Mouse (Mus musculus) right cerebral cortex, postnatal 14 days (tissue): ENCODE measurements around the gene Sympk.

Experiments
- DNase-seq: peaks from one replicate; pipeline ENCODE4 v3.0.0; 2022

Sympk gene

DNA sequence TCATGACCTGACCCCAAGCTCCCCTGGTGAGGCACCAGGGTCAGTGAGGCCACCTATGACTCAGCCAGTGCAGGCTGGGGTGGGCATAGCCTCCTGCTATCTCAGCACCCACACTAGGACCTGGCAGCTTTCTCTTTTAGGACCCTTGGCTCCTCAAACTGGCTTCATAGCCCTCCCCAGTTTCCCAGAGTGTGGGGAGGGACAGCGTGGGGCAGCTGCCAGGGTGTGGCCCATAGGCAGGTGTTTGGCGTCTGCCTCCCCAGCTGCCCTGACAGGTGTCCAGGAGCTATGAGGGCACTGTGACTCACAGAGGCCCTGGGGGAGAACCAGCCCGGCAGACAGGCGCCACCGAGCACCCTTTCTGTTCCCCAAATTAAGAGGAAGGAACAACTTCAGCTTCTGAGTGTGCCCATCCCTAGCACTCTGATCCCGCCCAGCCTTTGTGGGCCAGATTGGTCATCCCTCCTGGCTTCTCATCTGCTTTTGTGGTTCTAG, 60.1 kb downstream of the Sympk start:
- no peak for DNase-seq

DNA sequence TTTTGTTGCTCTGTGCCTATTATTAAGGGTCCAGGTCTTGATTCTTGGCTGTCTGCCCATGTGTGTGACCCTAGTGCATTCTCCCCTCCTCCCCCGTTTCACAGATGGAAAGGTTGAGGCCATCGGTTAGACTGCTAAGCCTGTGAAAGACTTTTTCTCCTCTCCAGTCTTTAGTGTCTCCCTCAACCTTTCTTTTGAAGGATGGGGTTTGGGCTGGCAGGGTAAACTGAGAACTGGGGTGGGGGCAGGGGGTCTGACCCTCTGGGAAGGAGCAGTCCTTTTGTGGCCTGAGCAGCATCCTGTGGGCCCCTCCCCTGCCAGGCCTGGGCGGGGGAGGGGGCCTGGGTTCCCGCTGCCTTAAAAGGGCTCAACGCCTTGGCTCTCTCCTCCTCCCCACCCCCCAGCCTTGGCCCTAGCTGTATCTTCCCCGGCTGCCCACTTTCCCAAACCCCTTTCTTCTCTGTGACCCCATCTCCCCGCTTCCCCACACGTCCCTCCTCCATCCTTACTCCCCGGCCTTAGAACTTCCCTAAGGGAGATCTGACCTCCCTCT, 60.8 kb downstream of the Sympk start:
- no peak for DNase-seq

DNA sequence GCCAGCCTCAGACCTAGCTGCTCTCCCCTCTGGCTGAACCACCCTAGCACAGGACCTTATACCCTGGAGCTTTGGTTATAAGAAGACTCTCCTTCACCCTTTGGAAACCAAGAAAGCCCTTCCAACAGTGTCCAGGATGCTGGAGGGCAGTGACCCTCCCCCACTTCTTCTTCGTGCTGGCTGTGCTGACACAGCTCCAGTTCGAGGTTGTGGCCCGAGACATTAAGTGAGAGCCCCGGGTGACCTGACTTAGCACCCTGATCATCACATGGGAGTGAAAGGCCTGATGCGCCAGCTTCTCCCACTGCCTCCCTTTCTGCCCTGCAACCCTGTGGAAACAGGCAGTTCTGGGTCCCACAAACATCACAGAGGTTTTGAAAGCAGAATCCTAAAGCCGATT, 61.3 kb downstream of the Sympk start:
- no peak for DNase-seq

DNA sequence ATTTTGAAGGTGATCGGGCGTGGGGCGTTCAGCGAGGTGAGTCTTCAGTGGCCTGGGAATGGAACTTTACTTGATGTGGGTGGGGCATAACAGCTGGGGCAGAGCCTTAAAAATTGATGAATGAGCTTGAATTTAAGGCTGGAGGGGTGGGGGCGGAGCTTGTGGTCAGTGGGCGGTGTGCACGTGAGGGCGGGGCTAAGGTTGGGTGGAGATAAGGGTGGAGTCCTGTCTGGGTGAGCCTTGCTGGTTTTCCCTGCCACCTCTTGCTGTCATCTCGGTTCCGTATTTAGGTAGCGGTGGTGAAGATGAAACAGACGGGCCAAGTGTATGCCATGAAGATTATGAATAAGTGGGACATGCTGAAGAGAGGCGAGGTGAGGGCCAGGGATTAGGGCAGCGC, 61.9 kb downstream of the Sympk start:
- no peak for DNase-seq

DNA sequence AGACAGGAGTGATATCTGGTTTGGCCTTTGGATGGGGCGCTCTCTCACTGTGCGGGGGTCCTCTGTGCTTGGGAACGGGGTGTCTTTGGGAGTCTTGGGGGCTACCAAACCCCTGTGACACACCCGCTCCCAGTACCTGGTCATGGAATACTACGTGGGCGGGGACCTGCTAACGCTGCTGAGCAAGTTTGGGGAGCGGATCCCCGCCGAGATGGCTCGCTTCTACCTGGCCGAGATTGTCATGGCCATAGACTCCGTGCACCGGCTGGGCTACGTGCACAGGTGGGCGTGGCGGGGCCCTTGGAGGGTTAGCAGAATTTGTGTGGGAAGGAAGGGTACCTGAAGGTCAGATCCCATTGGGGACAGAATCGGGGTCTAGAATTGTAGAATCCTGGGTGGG, 62.6 kb downstream of the Sympk start:
- no peak for DNase-seq

DNA sequence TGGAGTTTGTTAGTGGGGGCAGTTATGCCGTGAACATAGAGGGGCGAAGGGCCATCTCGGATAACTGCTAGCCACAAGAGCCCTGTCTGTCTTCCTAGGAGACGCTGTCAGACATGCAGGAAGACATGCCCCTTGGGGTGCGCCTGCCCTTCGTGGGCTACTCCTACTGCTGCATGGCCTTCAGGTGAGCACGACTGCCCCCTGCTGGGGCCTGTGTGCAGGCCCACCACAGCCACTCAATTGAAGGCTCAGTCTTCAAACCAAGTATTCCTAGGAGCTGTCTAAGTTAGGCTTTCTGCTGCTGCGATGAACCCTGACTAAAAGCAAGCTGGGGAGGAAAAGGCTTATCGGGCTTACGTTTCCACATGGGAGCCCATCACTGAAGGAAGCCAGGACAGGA, 64.6 kb downstream of the Sympk start:
- peak; percentile 65 for DNase-seq

DNA sequence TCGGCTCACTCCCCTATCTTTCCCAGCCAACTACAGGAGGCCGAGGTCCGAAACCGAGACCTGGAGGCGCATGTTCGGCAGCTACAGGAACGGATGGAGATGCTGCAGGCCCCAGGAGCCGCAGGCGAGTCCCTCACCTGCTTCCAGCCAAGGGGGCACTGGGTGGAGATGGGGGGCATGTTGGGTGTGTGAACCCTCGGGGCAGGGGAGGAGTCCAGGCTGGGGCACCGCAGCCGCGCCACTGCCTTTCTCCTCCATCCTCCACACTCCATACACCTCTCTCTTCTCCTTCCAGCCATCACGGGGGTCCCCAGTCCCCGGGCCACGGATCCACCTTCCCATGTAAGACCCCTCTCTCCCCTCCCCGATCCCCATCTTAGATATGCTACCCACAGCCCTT, 67.7 kb downstream of the Sympk start:
- peak; percentile 6 for DNase-seq

DNA sequence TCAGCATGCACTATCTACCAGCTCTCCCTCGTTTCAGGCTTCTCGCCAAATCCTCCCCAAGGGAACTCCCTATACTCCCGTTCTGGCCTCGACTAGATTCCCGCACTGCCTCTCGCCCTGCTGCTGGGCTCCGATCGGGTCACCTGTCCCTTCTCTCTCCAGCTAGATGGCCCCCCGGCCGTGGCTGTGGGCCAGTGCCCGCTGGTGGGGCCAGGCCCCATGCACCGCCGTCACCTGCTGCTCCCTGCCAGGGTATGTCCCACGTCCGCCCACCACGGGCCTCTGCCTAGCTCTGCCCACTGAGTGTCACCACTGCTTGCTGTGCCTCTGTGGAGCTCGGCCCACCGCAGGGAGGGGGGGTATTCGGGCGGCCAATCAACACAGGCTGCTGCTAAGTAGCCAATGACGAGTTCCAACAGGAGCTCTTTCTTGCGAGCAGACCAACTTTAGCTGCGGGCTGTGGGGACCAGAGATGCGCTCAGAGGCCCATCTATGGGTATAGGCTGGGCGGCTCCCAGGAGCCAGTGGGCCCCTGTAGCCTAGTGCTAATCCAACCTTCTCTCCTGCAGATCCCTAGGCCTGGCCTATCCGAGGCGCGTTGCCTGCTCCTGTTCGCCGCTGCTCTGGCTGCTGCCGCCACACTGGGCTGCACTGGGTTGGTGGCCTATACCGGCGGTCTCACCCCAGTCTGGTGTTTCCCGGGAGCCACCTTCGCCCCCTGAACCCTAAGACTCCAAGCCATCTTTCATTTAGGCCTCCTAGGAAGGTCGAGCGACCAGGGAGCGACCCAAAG, 68.4 kb downstream of the Sympk start:
- peak; percentile 32 for DNase-seq

DNA sequence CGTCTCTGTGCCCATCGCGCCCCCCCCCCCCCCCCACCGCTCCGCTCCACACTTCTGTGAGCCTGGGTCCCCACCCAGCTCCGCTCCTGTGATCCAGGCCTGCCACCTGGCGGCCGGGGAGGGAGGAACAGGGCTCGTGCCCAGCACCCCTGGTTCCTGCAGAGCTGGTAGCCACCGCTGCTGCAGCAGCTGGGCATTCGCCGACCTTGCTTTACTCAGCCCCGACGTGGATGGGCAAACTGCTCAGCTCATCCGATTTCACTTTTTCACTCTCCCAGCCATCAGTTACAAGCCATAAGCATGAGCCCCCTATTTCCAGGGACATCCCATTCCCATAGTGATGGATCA, 69.0 kb downstream of the Sympk start:
- peak; percentile 76 for DNase-seq

DNA sequence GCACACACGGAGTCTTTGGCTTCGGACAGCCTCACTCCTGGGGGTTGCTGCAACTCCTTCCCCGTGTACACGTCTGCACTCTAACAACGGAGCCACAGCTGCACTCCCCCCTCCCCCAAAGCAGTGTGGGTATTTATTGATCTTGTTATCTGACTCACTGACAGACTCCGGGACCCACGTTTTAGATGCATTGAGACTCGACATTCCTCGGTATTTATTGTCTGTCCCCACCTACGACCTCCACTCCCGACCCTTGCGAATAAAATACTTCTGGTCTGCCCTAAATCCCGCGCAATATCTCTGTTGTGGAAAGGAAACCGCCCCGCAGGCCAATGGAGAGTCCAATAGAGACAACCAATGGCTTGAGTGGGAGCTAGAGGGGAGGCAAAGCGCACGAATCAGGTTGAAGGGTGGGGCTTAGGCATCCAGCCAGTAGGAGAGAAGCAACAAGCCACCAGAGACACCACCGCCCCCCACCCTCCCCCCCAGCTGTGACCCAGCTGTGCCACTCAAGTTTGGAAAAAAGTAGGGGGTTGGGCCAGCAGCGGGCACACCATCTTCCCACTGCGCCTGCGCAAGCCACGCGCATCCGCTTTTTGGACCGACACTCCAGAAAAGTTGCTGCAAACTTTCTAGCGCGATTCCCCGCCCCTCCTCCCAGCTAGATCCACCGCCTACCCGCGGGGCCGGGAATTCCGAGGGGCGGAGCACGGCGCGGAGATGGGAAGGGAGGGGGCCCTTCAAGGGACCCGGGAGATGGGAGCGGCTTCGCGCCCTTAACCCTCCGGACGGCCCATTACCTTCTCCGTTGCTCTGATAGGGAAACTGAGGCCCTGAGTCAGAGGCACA, 69.6 kb downstream of the Sympk start:
- peak; percentile 85 for DNase-seq

DNA sequence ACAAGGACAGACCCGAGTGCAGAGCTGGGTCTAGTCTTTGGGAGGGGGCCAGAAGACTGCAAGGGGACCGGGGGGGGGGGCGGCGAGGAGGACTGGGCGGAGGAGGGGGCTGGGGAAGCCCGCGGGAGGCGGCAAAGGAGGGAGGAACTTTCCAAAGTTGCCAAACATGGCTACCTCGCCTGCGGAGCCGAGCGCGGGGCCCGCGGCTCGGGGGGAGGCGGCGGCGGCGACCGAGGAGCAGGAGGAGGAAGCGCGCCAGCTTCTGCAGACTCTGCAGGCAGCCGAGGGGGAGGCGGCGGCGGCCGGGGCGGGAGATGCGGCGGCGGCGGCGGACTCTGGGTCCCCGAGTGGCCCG, 70.3 kb downstream of the Sympk start, which contains the start of gene Six5:
Six5 (plus strand) TSS at position 124 of the 355 bp plus-strand sequence.
- DNase-seq, result peak; percentile 47

DNA sequence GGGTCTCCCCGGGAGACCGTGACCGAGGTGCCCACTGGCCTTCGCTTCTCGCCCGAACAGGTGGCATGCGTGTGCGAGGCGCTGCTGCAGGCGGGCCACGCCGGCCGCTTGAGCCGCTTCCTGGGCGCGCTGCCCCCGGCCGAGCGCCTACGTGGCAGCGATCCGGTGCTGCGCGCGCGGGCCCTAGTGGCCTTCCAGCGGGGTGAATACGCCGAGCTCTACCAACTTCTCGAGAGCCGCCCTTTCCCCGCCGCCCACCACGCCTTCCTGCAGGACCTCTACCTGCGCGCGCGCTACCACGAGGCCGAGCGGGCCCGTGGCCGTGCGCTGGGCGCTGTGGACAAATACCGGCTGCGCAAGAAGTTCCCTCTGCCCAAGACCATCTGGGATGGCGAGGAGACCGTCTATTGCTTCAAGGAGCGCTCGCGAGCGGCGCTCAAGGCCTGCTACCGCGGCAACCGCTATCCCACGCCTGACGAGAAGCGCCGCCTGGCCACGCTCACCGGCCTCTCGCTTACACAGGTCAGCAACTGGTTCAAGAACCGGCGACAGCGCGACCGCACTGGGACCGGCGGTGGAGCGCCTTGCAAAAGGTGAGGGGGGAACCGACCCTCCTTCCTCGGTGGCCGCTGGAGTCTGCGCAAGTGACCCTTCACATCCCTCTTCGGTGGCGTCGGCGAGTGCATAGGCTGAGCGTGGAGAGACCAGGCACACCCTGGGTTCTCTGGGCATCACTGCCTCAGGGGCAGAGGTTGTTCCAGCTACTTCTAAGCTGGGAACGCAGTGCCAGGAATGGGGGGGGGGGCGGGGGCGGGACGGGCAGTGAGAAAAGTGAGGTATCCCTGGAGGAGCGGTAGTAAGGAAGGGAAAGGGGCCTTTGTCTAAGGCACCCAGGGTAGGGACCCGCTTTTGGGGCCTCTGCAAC, 70.9 kb downstream of the Sympk start:
- DNase-seq, result peak; percentile 50

DNA sequence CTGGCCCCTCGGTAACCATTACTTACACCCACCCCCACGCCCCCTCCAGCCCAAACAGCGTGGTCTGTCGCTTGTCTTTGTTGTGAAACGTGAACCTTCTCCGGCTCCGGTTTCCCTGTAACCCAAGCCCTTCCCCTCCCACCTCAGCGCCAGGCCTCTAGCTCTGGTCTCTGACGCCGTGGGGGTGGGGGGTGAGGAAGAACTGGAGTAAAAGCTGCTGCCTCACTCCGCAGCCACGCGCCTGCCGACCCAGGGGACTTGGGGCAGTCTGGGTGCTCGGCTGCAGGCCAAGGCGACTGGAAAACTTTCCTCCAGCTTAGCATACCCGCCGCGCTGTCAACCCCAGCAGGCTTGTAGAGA, 71.6 kb downstream of the Sympk start:
- DNase-seq, result peak; percentile 37

DNA sequence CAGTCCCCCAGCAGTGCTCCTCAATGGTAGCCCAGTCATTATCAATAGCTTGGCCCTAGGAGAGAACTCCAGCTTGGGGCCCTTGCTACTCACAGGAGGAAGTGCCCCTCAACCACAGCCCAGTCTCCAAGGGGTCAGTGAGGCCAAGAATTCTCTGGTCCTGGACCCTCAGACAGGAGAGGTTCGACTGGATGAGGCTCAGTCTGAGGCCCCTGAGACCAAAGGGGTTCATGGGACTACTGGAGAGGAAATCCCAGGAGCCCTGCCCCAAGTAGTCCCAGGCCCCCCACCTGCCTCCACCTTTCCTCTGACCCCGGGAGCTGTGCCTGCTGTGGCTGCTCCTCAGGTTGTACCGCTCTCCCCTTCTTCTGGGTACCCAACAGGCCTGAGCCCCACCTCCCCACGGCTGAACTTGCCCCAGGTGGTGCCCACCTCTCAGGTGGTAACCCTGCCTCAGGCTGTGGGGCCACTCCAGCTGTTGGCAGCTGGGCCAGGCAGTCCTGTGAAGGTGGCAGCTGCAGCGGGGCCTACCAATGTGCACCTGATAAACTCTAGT, 72.3 kb downstream of the Sympk start:
- no peak for DNase-seq

DNA sequence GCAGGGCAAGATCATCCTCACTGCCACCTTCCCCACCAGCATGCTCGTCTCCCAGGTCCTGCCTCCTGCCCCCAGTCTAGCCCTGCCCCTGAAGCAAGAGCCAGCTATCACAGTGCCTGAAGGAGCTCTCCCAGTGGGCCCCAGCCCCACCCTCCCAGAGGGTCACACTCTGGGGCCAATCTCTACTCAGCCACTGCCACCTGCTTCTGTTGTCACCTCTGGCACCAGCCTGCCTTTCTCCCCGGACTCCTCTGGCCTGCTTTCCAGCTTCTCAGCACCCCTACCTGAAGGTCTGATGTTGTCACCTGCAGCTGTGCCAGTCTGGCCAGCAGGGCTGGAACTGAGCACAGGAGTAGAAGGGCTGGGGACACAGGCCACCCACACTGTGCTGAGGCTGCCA, 73.0 kb downstream of the Sympk start:
- no peak for DNase-seq

DNA sequence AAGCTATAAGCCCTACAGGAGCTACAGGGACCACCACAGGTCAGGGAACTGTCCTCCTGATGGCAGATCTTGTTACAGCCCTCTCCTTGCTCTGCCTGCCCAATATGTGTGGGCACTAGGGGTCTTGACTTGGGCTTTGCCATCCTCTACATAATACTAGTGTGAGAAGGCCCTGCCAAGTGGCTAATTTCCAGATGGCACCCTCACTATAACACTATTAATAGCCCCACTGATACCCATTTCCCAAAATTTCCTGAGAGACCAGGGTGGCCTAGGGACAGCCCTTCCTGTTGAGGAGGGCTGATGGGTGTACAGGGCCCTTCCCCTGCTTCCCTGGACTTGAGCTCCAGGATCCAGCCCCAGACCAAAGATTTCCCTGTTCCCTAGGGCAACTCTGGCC, 73.7 kb downstream of the Sympk start:
- no peak for DNase-seq

DNA sequence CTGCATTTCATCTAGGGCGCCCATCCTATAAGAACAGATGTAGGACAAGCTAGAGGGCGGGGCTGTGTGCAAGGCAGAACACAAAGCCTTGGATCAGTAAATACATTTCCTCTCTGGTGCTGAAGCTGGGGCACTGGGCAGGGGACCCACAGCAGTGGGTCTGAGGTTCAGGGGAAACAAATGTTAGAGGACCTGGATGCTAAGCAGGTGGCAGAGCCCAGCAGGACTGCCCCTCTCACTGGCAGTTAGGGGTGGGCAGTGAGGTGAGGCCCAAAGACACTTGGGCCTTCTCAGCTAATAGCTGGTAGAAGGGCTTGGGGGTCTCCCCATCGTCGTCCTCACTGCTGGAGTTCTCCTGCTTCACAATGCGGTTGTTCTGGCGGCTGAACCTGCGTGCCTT, 74.6 kb downstream of the Sympk start:
- DNase-seq, result no peak

DNA sequence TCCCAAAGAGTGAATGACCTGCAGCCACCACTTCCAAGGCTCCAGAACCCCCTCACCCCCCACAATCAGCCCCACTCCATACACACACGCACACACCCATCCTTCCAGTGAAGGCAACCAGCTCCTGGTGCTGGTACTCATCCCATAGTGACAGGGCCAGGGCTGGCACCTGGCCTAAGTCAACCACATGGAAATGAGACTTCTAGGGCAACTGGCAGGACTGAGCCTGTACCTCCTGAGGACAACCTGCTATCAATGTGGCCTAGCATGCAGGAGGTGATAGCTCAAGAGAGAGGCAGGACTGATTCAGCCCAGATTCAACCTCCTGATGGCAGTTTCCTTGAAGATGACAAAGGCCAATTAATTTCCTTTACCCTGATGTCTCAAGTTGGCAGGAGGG, 76.1 kb downstream of the Sympk start:
- DNase-seq, result no peak

DNA sequence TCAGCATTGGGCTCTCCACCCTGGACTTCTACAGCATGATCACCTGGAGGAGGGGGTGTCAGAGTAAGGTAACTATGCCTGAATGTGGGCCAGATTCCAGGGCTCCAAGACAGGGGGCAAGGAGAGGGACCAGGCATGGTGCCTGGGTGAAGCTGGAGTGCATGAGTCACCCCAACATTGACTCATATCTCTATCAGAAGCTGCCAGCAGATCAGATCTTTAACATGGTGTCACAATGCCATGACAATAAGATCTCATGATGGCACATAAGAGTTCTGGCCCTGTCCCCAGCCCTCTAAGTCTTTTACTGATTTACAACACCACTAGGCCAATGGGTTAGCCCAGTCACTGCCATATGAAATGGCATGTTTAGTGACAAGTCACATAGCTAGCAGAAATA, 79.6 kb downstream of the Sympk start:
- DNase-seq, result no peak
